Mouse (Mus musculus) midbrain, embryonic 12.5 days (tissue): Measurements from ENCODE around the gene Myo18a. TPM values are rescaled to one million over a fixed set of nuclear protein-coding genes. Genes with fewer than 3 reads are reported as not detected.

Experiments
- ATAC-seq: fragments of 200-750 bp; cut with Nextera tagmentation; 2 replicates; pipeline ENCODE4 v1.8.0; 2017; ENCODE audit warnings: low read depth, moderate TSS enrichment, moderate library complexity; ENCODE audit not compliant: low FRiP score
- H3K27ac ChIP-seq: fragments of 300-500 bp; sonication (generic); replicated peaks from 2 replicates; pipeline ENCODE4 v1.5.1; 2016; ENCODE audit warnings: mild to moderate bottlenecking
- H3K27me3 ChIP-seq: fragments of 300-500 bp; sonication (generic); 2 replicates; pipeline ENCODE4 v1.6.1; 2016; ENCODE audit warnings: mild to moderate bottlenecking
- H3K36me3 ChIP-seq: fragments of 300-500 bp; sonication (generic); 2 replicates; pipeline ENCODE4 v1.6.1; 2016
- H3K4me1 ChIP-seq: fragments of 300-500 bp; sonication (generic); 2 replicates; pipeline ENCODE4 v1.6.1; 2016
- H3K4me2 ChIP-seq: fragments of 300-500 bp; sonication (generic); replicated peaks from 2 replicates; pipeline ENCODE4 v1.6.1; 2016; ENCODE audit warnings: mild to moderate bottlenecking, moderate library complexity
- H3K4me3 ChIP-seq: fragments of 300-500 bp; sonication (generic); 2 replicates; pipeline ENCODE4 v1.5.1; 2016; ENCODE audit warnings: mild to moderate bottlenecking
- H3K9ac ChIP-seq: fragments of 300-500 bp; sonication (generic); replicated peaks from 2 replicates; pipeline ENCODE4 v1.6.1; 2016; ENCODE audit warnings: mild to moderate bottlenecking, moderate library complexity
- H3K9me3 ChIP-seq: fragments of 300-500 bp; sonication (generic); 2 replicates; pipeline ENCODE4 v1.6.1; 2016; ENCODE audit warnings: mild to moderate bottlenecking
- WGBS: fragments of 180-500 bp; shearing (Covaris S2); methylation state at CpG from one replicate; pipeline ENCODE4 v1.1.7; 2016; 5-methylcytosine and 5-hydroxymethylcytosine counted together
- polyA plus RNA-seq: library from polyadenylated mRNA; unstranded; fragments of >200 nt; fragmentation: Nextera tagmentation; extraction: Ambion mirVana; gene quantifications from 2 replicates; pipeline ENCODE4 v1.2.1, GENCODE M21; 2016

The Myo18a gene
- polyA plus RNA-seq, 1 experiment from 2014 or later, result 61.0 TPM

DNA sequence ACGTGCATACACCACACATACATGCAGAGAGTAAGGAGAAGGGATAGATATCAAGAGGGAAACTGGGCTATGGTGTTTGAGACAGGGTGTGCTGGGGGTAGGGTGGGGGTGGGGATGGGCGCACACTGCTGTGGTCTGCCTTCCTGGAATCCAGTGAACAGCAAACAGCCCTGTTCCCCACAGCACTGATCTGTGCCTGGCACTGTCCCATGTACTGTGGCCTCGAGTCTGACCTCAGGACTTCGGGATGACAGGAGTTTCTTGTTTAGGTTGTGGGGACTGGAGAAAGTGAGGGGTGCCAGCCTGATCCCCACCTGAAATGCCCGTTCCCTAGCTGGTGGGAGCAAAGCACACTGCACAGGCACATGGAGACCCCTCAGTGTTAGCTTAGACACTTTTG, 24.7 kb downstream of the Myo18a start, which contains the start of gene Gm10277:
TSS of gene Gm10277 (minus strand) at position 41 of the 400 bp plus-strand sequence.
- Histone ChIP-seq H3K4me2 (no peak within 1 kb of the TSS), H3K36me3 (no peaks in the 10 kb centered on the region), H3K27ac (no peak within 1 kb of the TSS), H3K9me3 (no peaks in the 10 kb centered on the region), H3K4me3 (no peak within 1 kb of the TSS), H3K4me1 (peaks cover 66% of the 10 kb centered on the region), H3K27me3 (no peaks in the 10 kb centered on the region), H3K9ac (no peak within 1 kb of the TSS)
- 92% methylated on average over 5 of the region's 5 CpGs for WGBS
- ATAC-seq, result no peak

- ATAC-seq, result no peak
- H3K9me3 ChIP-seq, result no peaks in the 10 kb centered on the region
- H3K4me1 ChIP-seq, result peaks cover 58% of the 10 kb centered on the region
- H3K27ac ChIP-seq, result no peak overlapping the region
- no peaks in the 10 kb centered on the region for H3K27me3 ChIP-seq
- 90% methylated on average over 5 of the region's 5 CpGs for WGBS
- no peak overlapping the region for H3K4me2 ChIP-seq
- H3K4me3 ChIP-seq, result no peak overlapping the region
- no peak overlapping the region for H3K9ac ChIP-seq
- no peaks in the 10 kb centered on the region for H3K36me3 ChIP-seq
These were observed 26.5 kb downstream of the Myo18a start for GRCm38 (mm10) chr11:77789512-77789911.

GRCm38 (mm10) chr11:77790286-77790685, 27.2 kb downstream of the Myo18a start:
- H3K27ac ChIP-seq, result peak overlapping the region; percentile 61
- H3K4me1 ChIP-seq, result peaks cover 50% of the 10 kb centered on the region

DNA sequence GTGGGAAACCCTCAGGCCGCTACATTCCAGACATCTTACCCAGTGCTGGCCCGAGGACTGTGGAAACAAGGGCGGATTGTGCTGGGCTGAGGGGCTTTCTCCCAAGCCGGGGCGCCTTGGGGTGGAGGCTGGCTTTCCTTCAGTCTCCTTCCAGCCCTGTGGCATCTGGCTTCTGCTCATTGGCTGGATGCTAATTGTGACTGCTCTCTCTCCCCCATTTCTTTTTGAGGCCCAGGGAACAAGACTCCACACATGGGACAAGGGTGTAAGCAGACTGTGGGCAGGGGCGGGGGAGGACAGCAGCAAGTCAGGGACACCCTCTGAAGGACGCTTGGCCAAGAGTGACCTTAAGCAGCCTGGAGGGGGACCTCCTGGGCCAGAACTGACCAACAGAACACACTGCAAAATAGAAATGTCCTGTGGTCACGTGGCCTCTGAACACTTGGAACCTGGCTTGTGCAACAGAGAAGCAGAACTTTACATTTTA, 28.2 kb downstream of the Myo18a start:
- H3K27ac ChIP-seq, result peak overlapping the region; percentile 61

More at GRCm38 (mm10) chr11:77790286-77790685, 27.2 kb downstream of the Myo18a start:
- no peaks in the 10 kb centered on the region for H3K36me3 ChIP-seq
- ATAC-seq, result no peak
- no peak overlapping the region for H3K4me3 ChIP-seq
- 0 out of 2 replicates have a peak overlapping the region, but pooled peaks have one; percentile 8 for H3K9ac ChIP-seq
- no peaks in the 10 kb centered on the region for H3K9me3 ChIP-seq
- 47% methylated on average over 9 of the region's 9 CpGs for WGBS
- H3K27me3 ChIP-seq, result no peaks in the 10 kb centered on the region
- H3K4me2 ChIP-seq, result no peak overlapping the region

DNA sequence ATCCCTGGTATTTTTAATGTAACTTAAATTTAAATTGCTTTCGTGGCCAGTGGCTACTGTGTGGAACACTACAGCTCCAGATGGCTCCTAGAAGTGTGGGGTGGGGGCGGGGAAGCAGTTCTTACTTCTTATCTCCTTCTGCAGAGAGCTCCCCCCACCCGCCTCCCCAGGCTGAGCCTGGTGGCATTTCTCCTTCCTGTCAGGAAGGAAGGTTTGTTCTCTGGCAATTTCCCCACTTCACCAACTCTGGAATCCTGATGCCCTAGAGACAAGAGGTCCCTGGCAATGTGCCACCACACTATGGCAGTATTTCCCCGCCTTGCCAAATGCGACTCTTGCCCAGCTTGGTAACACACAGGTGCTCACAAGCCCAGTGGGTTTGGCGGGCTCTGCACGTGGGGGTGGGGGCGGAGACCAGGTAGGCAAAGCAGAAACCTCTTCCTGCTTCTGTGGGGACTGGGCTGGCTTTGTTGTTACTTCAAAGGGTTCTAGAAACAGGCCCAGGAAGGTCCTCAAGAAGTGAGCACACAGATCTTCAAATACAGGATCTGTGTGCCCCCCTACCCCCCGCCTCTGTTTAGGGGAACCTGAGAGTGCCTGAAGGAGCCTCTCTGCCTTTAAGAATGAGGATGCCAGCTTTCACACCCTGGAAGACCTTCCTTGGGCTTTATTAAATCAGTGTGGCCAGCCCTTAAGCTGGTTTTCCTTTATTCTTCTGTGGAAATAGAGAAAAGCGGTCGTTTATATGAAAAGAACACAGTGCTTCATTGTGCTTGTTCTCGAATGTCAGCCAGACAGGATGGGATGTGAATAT, 28.9 kb downstream of the Myo18a start:
- 62% methylated on average over 12 of the region's 12 CpGs for WGBS
- Histone ChIP-seq H3K9ac (peak overlapping the region; percentile 34), H3K9me3 (no peaks in the 10 kb centered on the region), H3K36me3 (no peaks in the 10 kb centered on the region), H3K27me3 (no peaks in the 10 kb centered on the region), H3K4me2 (no peak overlapping the region), H3K4me3 (no peak overlapping the region), H3K27ac (peak overlapping the region; percentile 61), H3K4me1 (peaks cover 36% of the 10 kb centered on the region)
- no peak for ATAC-seq

More for the DNA sequence above, 28.2 kb downstream of the Myo18a start:
- ATAC-seq, result 0 out of 2 replicates have a peak, but pooled peaks have one; percentile 23
- H3K27me3 ChIP-seq, result no peaks in the 10 kb centered on the region
- no peak overlapping the region for H3K4me2 ChIP-seq
- H3K4me3 ChIP-seq, result no peak overlapping the region
- H3K4me1 ChIP-seq, result peaks cover 40% of the 10 kb centered on the region
- 22% methylated on average over 8 of the region's 8 CpGs for WGBS
- H3K9me3 ChIP-seq, result no peaks in the 10 kb centered on the region
- H3K36me3 ChIP-seq, result no peaks in the 10 kb centered on the region
- peak overlapping the region; percentile 34; the same call in 1 of the 2 replicates for H3K9ac ChIP-seq

- Histone ChIP-seq H3K9me3 (no peaks in the 10 kb centered on the region), H3K4me3 (no peak overlapping the region), H3K4me1 (peaks cover 36% of the 10 kb centered on the region), H3K27me3 (no peaks in the 10 kb centered on the region), H3K4me2 (no peak overlapping the region), H3K9ac (peak overlapping the region; percentile 31; the same call in 1 of the 2 replicates), H3K36me3 (no peaks in the 10 kb centered on the region), H3K27ac (peak overlapping the region; percentile 61)
- WGBS, result 77% methylated on average over 7 of the region's 7 CpGs
- ATAC-seq, result no peak
These were observed 29.5 kb downstream of the Myo18a start for GRCm38 (mm10) chr11:77792566-77792909.

GRCm38 (mm10) chr11:77793238-77793930, 30.3 kb downstream of the Myo18a start:
- H3K4me2 ChIP-seq, result peak overlapping the region; percentile 78
- no peaks in the 10 kb centered on the region for H3K27me3 ChIP-seq
- H3K9me3 ChIP-seq, result no peaks in the 10 kb centered on the region
- peaks cover 36% of the 10 kb centered on the region for H3K4me1 ChIP-seq
- no peaks in the 10 kb centered on the region for H3K36me3 ChIP-seq
- peak overlapping the region; percentile 47 for H3K4me3 ChIP-seq
- 6% methylated on average over 19 of the region's 19 CpGs for WGBS
- no peak overlapping the region for H3K27ac ChIP-seq
- peak; percentile 75 for ATAC-seq
- H3K9ac ChIP-seq, result peak overlapping the region; percentile 62

DNA sequence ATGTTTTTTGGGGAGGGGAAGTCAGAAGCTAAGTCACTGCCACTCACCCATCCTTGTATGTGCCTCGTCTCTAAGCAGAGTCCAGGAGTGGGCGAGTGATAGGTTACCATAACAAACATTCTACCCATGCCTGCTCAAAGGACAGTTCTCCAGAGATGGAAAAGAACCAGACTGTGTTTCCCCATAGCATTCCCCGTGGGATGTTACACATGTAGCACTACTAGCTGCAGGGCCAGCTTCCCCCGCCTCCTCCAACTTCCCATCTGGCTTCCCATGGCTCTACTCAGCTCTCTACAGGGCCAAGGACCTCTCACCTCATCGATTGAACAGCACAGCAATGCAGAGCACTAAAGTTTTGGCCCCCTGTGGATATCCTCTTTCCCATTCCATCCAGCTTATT, 32.2 kb downstream of the Myo18a start:
- Histone ChIP-seq H3K9me3 (no peaks in the 10 kb centered on the region), H3K4me3 (no peak overlapping the region), H3K27ac (no peak overlapping the region), H3K4me1 (peaks cover 32% of the 10 kb centered on the region), H3K36me3 (no peaks in the 10 kb centered on the region), H3K27me3 (no peaks in the 10 kb centered on the region), H3K9ac (no peak overlapping the region), H3K4me2 (no peak overlapping the region)
- 82% methylated on average over 5 of the region's 5 CpGs for WGBS
- ATAC-seq, result no peak

DNA sequence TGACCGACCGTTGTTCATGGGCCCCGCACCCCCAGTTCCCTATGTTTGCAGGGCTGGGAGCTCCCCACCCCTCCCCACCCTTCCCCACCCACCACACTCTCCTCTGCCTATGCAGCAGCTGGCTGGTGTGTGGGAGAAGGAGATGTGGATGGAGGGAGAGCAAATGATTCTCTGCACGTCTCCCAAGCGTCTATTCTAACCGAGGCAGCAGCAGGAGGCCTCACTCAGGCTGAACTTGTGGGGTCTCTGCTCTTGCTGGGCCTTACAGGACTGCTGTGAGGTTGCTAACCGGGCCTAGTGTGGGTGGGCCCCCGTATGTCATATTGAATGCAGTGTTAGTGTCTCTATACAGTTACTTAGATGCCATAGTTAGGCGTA, 37.4 kb downstream of the Myo18a start:
- Histone ChIP-seq H3K9ac (0 out of 2 replicates have a peak overlapping the region, but pooled peaks have one; percentile 41), H3K27ac (0 out of 2 replicates have a peak overlapping the region, but pooled peaks have one; percentile 15)
- WGBS, result 75% methylated on average over 9 of the region's 9 CpGs

DNA sequence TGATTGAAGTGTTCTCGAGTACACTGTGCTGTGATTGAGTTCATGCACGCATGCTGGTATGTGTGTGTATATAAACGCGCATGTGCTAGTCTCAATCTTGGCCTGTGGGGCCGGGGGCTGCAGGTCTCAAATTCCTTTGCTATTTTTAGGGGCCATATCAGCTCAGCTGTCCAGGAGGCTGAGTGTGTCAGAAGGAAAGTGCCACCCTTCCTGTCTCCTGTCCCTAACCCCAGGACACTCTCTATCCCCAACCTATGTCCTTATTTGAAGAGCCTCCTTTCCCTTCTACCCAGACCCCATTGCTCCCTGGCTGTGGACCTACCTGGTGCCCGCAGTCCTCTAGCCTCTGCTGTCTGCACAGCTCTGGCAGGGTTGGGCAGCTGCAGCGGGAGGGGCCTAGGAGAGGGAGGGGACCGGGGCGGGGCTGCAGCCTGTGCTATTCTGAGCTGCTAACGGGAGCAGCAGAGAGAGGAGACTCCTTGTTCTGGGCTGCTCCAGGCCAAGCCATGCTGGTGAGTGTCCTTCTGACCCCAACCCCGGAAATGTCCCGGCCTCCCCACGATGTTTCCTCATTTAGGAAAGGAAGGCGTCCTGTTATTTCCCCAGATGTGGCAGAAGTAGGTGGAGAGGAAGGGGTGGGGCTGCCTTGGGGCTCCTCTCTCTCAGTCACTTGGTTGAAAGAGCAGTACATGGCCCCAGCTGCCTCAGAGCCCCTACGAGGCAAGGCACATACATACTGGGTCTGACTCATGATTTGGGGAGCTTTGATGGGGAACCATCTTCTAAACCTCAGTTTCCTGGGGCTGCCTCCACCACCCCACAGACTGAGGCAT, 38.0 kb downstream of the Myo18a start:
- H3K4me2 ChIP-seq, result no peak overlapping the region
- H3K27me3 ChIP-seq, result no peaks in the 10 kb centered on the region
- H3K4me3 ChIP-seq, result no peak overlapping the region
- H3K9me3 ChIP-seq, result no peaks in the 10 kb centered on the region
- 0 out of 2 replicates have a peak overlapping the region, but pooled peaks have one; percentile 15 for H3K27ac ChIP-seq
- ATAC-seq, result no peak
- H3K4me1 ChIP-seq, result peaks cover 13% of the 10 kb centered on the region
- WGBS, result 36% methylated on average over 15 of the region's 15 CpGs
- H3K36me3 ChIP-seq, result no peaks in the 10 kb centered on the region
- H3K9ac ChIP-seq, result peak overlapping the region; percentile 41

More for the DNA sequence above, 37.4 kb downstream of the Myo18a start:
- no peak for ATAC-seq
- no peaks in the 10 kb centered on the region for H3K27me3 ChIP-seq
- H3K4me1 ChIP-seq, result peaks cover 11% of the 10 kb centered on the region
- no peaks in the 10 kb centered on the region for H3K36me3 ChIP-seq
- H3K4me2 ChIP-seq, result no peak overlapping the region
- H3K4me3 ChIP-seq, result no peak overlapping the region
- no peaks in the 10 kb centered on the region for H3K9me3 ChIP-seq

DNA sequence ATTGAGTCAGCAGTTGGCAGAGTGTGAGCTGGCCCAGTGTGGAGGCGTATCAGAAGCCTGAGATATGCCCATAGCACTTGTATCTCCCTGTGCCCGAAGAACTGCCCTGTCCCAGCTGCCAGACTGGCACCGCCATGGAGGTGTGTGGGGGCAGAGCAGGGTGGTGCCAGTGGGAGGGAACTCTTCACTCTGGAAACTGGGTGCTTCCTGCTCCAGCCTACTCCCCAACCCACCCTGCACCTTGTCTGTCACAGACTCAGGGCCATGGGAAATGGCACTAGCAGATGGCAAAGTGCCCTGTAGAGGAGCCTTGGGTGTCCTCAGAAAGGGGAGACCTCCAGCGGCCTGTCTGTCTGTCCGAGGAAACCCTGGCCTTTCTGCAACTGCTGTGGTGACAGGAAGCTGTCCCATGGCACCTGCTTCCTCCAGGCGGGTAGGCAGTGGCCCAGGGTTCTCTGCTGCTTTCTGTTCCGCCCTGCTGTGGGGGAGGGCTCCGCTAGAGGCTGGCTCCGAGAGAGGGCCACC, 39.4 kb downstream of the Myo18a start:
- Histone ChIP-seq H3K27me3 (no peaks in the 10 kb centered on the region), H3K27ac (no peak overlapping the region), H3K4me3 (no peak overlapping the region), H3K4me2 (no peak overlapping the region), H3K9ac (no peak overlapping the region), H3K9me3 (no peaks in the 10 kb centered on the region), H3K36me3 (no peaks in the 10 kb centered on the region), H3K4me1 (peaks cover 25% of the 10 kb centered on the region)
- 78% methylated on average over 9 of the region's 9 CpGs for WGBS
- ATAC-seq, result no peak
